Mouse (Mus musculus): ENCODE data around the gene Fyn.

Fyn gene

GRCm38 (mm10) chr10:39532823-39533222 lies 164.2 kb downstream of the Fyn start:
- in situ Hi-C loops (cut with MboI, MseI), result no loop called here

GRCm38 (mm10) chr10:39534324-39535026 lies 165.8 kb downstream of the Fyn start:
- in situ Hi-C loops (cut with MboI, MseI), result no loop called here

- in situ Hi-C loops (cut with MboI, MseI), result no loop called here
Observed at GRCm38 (mm10) chr10:39535347-39535746, 166.7 kb downstream of the Fyn start.

DNA sequence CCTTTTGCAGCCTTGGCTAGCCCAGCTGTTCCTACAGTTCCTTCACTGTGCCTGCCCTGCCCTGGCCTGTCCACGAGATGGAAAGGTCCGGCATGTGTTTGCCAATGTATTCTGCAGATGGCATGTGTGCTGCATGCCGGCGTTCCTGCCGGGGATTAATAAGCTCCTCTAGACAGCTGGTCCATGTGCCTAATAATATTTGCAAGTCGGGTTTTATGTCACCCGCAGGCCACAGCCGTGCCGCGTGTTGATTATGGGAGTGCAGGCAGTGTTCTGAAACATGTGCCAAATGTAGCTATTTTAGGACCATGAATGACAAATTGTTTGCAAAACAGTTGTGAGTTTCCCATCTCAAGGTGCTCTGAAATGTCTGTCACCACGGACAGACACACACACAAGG lies 167.6 kb downstream of the Fyn start:
- in situ Hi-C loops (cut with MboI, MseI), result no loop called here

DNA sequence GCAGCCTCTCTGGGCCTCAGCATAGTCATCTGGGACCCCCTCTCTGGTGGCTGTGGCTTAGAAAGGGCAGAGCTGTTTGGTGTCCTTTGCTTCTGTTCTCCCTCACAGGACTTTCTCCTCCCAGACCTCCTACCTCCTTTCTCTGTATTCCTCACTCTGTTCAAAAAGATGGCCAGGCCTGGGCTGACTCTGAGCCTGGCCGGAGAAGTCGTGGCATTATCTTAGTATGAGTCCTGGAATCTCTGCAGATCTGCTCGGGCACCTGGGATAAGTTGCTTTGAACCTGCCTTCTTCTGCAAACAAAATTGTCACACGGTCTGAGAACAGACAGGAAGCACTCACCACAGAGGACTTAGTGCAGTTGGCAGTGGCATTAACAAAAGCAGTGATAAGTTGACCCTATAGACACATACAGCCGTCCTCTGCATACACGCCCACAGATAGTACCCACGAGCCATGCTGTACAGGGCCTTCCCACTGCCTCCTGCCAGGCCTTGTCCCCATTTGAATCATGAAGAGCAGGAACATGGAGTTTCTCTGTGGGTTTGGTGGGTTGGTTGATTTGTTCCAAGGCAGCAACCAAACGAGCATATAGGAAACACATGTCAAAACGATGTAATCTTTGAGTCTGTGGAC lies 171.5 kb downstream of the Fyn start:
- in situ Hi-C loops (cut with MboI, MseI), result no loop called here

- in situ Hi-C loops (cut with MboI, MseI), result no loop called here
Observed at GRCm38 (mm10) chr10:39540995-39541394, 172.3 kb downstream of the Fyn start.

GRCm38 (mm10) chr10:39541451-39541874 lies 172.8 kb downstream of the Fyn start:
- in situ Hi-C loops (cut with MboI, MseI), result no loop called here

DNA sequence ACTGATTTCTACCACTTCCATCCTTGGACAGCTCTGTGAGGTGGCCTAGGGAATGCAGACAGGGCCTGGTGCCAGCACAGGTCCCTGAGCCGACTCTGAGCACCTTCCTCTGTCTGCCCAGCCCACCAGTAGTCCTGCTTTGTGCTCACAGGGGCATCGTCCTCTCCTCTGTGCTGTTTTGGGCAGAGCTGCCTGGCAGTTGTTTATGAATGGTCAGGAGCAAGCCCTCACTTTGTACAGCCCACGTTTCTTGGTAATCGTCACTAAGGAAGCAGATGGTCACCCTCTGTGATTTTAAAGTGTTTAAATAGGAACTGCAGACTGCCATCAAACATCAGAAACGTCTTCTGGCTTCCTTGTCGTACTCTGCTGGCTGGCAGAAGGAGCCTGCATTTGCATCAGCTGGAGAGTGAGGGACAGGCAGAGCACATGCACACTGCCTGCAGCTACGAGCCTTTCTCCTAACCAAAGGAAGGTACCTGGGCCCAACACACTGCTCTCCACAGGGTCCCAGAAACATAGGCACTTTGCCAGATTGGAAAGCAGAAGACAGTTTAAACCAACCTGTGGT lies 173.4 kb downstream of the Fyn start:
- in situ Hi-C loops (cut with MboI, MseI), result no loop called here

DNA sequence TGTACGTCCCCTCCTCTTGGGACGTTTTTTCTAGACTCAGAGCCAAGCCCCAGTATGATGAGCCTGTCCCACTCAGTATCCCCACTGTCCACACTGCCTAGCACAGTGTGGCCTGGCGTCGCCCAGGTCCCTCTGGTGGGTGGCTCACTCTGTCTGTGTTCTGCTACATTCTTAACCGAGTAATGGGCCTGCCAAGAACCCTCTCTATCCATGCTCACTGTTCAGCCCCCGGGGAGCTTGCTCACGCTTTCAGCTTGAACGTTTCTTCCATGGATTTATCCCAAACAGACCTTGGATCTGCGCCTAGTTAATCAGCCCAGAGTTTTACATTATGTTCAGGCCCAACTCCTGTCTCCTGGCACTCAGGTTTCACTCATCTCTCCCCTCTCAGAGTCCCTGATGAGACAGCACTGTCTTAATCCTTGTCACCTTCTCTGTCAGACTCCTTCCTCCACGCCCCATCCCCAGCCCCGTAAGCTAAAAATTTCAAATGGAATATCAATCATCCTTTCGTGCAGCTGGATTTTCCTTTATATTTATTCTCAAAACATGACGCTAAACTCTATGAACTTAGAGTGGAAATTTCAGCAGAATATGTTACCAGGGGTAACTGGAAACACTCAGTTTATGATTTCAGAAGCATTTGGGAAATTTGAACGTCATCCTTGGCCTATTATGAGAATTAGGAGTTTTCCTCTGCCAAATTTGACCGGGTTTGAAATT lies 174.0 kb downstream of the Fyn start:
- in situ Hi-C loops (cut with MboI, MseI), result no loop called here

DNA sequence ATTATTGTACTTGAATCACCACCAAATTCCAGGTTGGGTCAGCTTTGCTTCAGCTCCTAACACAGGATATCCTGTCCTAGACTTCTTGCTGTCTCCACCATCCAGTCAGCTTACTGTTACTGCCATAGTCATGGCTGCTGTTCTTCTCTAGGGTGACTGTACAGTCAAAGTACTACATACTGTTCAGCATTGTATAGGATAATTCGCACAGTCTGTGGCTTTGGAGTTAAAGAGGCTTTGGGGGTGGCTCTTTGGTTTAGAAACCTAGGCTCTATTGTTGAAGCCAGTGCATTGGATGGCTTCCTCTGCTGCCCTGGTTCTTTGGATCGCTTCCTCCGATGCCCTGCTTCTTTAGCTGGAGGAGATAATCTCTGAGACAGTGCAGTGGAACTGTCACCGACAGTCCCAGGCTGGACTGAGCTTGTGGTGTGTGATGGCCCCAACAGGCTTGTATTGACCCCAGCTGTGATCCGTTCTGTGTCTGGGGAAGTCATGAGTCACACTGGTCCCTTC lies 174.7 kb downstream of the Fyn start:
- in situ Hi-C loops (cut with MboI, MseI), result no loop called here

- in situ Hi-C loops (cut with MboI, MseI), result no loop called here
Observed at GRCm38 (mm10) chr10:39547369-39548074, 178.9 kb downstream of the Fyn start.

DNA sequence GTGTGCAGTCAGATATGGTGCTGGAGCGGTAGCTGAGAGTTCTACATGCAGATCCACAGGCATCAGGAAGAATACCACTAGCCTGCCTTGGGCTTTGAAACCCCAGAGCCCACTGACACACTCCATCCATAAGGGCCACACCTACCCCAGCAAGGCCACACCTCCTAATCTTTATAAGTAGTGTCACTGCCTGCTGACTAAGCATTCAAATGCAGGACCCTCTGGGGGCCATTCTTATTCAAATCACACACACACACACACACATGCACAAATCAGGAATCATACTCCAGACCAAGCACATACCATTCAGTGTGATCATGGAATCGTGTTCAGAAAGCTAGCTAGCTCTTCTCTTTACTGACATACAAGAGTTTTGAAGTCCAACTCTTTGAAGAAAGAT lies 182.1 kb downstream of the Fyn start:
- in situ Hi-C loops (cut with MboI, MseI), result loop anchor here (25.0 kb wide), 2 partner anchors 638 to 1488 kb away; no protein-coding TSS in a partner anchor

GRCm38 (mm10) chr10:39551637-39552185 lies 183.1 kb downstream of the Fyn start:
- in situ Hi-C loops (cut with MboI, MseI), result loop anchor here (25.0 kb wide), 2 partner anchors 639 to 1489 kb away; no protein-coding TSS in a partner anchor

- in situ Hi-C loops (cut with MboI, MseI), result loop anchor here (25.0 kb wide), 2 partner anchors 640 to 1490 kb away; no protein-coding TSS in a partner anchor
Observed at GRCm38 (mm10) chr10:39552351-39552814, 183.7 kb downstream of the Fyn start.

DNA sequence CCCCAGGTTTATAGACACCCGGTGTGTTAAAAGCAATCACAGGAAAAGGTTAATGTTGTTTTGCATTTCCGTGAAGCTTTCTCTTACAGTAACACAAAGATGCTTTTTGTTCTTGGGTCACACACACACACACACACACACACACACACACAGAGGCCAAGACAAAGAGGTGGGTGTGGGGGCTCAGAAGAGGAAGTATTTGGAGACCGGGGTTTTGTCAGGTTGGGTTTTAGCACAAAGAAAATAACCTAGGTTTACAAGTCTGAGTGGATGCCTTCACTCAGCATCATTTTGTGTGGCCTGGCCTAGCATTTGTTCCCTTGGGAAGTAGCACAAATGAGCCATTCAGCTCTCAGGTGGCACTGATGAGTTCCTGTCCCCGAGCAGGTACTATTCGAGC lies 184.2 kb downstream of the Fyn start:
- in situ Hi-C loops (cut with MboI, MseI), result loop anchor here (25.0 kb wide), 2 partner anchors 641 to 1491 kb away; no protein-coding TSS in a partner anchor

DNA sequence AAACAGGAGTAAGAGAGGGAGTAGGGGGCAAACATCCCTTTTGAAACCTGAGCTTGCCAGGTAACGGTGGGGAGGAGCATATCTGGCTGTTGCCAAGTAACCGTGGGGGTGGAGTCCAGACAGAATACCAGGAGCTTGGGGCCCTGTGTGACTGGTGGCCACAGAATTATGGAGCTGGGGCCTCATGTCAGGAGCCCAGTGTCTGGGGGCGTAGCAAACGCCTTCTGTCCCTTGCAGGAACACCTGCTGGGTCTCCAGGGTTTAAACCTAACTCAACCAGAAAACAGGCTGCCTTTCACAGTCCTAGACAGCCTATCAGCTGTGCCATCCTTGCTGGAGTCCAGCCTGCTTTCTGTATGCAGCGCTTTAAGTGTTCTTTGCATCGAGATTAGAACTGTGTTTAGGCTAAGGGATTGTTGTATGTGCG lies 186.6 kb downstream of the Fyn start:
- in situ Hi-C loops (cut with MboI, MseI), result loop anchor here (25.0 kb wide), 2 partner anchors 643 to 1493 kb away; no protein-coding TSS in a partner anchor

DNA sequence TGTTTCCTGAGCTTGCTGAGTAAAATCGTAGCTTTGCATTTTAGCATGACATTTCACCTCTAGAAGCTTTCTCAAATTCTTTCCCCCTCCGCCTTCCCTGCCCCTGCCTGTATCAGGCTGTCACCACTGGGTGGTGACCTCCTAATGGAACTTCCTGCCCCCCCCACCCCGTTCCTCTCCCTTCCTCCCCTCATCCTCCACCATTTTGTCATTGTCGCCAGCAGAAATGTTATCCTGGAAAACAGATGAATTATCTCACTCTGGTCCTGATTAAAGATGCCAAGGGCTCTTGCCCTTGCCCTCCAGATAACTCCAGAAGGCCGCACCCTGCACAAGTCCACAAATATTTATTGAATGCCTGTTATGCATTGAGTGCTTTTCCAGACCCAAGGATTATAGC lies 187.1 kb downstream of the Fyn start:
- in situ Hi-C loops (cut with MboI, MseI), result loop anchor here (25.0 kb wide), 2 partner anchors 643 to 1493 kb away; no protein-coding TSS in a partner anchor

GRCm38 (mm10) chr10:39557360-39557759 lies 188.7 kb downstream of the Fyn start:
- in situ Hi-C loops (cut with MboI, MseI), result loop anchor here (25.0 kb wide), 2 partner anchors 645 to 1495 kb away; no protein-coding TSS in a partner anchor

DNA sequence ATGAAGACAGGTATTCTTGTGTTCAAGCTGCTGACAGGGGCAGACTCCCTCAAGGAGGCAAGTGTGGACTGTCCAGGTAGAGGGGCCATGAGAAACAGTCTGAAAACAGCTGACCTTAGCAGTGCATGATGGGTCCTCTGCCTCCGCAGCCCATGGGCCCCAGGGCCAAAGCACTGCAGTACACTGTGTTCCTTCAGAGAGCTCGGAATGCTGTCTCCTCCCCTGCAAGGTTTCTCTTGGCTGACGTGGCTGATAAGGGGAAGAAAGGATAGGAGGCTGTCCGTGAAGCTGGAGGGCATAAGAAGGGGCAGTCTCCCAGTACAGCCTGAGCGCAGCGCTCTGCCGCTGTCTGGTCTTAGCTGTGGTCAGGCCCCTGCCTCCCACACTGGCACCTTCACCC lies 189.2 kb downstream of the Fyn start:
- in situ Hi-C loops (cut with MboI, MseI), result loop anchor here (25.0 kb wide), 2 partner anchors 646 to 1496 kb away; no protein-coding TSS in a partner anchor

DNA sequence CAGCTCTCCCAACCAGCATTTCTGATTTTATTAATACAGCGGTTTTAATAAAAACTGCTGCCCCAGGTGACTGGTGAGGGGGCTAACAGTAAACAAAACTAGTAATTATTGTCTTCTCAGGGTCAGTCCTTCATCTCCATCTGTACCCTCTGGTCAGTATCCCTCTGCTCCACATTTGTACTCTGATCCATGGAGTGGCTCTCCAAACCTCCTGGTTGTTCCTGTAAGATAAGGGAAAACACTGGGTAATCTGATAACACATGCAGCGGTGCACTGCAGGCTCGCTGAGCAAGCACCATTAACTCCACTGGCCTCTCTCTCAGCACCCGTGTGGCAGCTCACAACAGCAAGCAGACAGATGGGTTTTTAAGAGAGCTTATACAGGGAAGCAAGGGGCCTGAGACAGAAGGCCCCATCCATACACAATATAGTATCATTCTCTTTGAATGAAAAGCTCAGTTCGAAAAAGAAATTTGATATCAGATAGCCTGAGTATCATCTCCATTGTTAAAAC lies 189.9 kb downstream of the Fyn start:
- in situ Hi-C loops (cut with MboI, MseI), result loop anchor here (25.0 kb wide), 2 partner anchors 646 to 1496 kb away; no protein-coding TSS in a partner anchor

All from T-helper 2 cell (primary cell).